Mouse (Mus musculus) kidney, postnatal 10 days (tissue): ENCODE data around the gene Prr36.

Source experiments
- DNase-seq: peaks from one replicate; pipeline ENCODE4 v3.0.0; 2021; ENCODE audit warnings: mixed read lengths

Gene Prr36

DNA sequence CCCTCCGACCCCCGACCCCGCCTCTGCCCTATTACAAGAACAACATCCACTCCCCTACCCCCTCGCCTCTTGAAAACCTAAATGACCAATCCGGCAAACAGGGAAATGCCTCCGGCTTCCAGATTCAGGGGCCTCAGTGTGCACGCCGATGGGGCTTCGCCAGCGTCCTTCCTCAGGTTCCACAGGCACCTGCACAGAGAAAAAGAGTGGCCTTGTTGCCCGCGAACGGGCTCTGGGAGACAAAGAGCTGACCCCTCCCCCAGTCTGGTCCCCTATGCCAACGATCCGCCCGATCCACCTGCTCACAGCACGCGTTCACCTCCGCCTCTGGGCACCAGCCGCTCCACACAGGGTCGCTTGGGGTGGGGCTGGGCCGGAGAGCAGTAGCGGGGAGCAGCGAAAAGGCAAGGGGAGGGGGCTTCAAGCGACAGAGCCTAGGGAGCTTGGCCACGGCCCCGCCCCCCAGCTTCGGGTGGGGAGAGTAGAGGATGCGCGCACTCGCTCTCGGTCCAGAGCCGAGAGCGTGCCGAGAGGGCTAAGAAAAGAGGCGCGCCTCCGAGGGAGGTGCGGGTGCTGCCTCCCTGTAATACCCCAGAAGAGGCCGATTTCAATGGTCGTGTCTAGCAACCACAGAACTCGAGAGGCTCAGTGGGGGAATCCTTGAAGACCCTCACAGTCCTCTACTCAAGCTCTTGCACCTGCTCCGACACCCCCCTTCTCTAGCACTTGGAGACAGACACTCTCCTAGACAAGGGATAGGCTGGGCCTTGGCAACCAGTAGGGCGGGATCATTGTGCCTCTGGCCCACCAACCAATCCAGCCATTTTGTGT is at the start of gene Prr36:
Gene Prr36 (minus strand): TSS at position 669 of the 831 bp plus-strand sequence.
- DNase-seq, result peak; percentile 38

DNA sequence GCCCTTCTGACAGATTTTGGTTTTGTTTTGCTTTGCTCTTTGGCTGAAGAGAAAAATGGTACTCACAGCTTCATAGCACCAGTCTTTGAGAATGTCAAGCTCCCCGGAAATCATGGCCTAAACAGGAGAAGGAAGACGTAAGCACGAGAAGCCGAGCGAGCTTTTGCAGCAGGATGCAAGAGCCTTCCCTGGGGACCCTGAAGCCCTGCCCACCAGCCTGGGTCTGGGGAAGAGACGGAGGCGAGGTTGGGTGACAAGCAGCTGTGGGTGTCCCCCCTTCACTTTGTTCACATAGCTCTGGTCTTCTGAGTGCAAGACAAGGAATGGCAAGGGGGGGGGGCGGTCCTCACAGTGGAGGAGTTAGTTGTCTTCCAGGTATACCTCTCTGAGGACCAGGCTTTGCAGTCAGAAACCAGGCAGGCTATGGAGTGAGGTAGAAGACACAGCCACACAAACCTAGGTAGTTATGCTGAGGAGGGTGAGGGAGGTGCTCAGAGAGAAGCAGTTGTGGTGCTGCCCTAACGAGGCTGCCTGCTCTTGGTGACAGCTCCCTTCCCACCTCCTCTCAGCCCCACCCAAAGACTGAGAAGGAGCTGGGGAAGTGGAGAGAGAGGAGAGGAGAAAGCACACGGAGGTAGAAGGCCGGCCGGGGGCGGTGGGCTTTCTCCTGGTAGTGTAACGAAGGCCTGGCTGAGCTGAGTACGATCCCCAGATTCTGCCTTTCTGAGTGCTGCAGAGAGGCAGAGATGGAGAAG is 48.1 kb upstream of the Prr36 start:
- peak; percentile 4 for DNase-seq

DNA sequence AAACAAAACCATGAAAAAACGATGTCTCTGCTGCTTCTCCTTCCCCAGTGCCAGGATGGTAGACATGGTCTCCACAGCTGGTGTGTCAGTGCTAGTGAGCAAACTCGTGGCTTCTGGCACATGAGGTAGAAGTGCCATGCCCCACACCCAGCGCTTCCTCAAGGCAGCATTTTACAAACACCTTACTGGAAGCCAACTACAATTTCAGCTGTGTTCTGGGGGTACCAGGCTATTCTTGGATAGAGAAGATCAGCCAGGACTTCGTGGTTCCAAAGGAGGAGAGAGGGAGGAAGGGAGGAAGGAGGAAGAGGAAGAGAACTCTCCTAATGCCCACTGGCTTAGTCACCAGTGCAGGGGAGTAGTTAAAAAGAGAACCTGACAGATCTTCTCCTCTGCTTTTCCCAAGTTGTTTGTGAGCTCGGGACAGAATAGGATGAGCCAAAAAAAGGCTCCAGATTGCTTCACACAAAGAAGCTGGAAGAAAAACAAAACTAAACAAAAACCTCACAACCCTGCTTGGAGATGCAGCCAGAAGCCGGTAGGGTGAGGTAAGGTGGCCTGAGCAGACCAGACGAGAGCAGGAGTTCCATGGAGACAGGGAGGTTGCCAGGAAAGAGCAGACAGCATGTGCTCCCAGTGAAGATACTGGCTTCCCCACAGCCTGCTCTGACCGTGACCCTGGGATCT is 46.0 kb upstream of the Prr36 start:
- DNase-seq, result peak; percentile 3

DNA sequence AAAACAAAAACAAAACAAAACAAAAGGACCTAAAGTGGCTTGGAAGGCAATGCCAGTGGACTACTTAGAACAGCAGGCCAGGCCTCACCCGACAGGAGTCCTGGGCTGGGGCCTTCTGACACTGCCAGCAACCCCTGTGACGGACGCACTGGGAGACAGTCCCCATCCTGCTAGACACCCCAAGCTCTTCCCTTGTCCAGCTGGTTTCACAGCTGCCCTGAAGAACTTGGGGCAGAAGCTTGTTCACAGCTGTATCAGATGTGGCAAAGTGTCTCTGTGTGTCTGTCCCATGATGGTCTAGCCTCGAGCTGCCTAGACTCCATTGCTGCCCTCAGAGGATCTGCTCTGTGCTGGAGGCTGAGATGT is 42.5 kb upstream of the Prr36 start:
- DNase-seq, result peak; percentile 9

DNA sequence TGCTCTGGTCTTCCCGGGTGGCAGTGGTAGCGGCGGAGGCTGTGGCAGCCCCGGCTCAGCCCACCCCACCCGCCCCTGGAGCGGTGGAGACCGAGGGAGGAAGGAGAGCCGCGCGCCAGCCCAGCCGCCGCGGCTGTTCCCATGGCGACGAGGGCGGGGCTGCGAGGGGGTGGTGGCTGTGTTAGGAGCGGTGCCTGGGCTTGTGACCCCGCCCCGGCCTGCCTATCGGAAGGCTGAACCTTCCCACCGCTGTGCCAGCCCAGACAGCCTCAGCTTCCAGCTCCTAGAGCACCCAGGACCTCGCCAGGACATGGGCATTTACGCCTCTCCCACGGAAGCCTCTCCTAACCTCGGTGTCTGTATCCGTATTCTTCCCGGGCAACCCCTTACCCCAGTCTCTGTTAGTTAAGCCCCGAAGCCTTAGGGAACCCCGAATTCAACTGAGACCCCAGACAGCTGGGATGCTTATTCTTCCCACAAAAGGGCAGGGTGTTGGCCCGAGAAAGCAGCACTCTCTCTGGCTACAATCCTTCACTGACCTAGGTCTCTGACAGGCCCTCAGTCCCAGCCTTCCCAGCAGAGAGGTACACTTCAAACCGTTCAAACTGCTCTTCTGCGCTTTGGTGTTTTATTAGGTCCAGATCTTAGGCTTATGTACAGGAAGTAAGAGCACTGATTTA is 42.0 kb upstream of the Prr36 start, which contains the start of gene Ctxn1:
Gene Ctxn1 (minus strand): TSS at position 150 of the 680 bp plus-strand sequence.
- peak; percentile 98 for DNase-seq

DNA sequence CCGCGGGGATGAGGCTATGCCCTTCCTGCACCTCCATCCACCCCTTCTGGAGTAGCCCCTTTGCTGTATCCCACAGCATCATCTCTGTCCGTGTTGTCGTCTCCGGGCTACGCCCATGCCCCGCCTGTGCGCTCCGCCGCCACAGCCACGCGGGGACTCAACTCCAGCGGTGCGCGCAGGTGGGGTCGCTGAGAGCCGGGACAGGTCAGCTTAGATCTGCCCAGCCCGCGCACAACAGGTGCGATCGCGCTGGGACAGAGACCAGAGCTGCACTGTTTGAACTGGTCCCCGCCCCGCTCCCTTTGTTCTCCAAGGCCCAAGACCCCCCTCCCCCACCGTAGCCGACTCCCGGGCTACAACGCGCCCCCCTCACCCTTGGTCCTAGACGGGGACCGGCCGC is 41.4 kb upstream of the Prr36 start:
- no peak for DNase-seq

DNA sequence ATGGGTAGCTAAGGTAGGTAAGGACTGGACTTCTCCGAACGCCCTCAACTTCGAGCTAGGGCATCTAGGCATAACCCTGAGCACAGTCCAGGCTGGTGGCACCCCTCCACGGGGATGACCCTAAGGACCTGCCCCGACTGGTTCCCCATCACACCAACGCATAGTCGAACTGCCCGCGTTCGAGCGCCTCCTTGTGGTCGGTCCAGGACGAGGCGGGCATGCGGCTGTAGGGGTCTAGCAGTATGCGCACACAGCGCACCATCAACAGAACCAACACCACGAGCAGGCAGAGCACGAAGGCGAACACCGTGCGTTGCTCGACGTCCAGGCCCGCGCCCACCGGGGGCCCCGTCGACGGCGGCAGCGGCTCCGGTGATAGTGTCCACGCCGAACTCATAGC is 41.0 kb upstream of the Prr36 start:
- DNase-seq, result peak; percentile 87

DNA sequence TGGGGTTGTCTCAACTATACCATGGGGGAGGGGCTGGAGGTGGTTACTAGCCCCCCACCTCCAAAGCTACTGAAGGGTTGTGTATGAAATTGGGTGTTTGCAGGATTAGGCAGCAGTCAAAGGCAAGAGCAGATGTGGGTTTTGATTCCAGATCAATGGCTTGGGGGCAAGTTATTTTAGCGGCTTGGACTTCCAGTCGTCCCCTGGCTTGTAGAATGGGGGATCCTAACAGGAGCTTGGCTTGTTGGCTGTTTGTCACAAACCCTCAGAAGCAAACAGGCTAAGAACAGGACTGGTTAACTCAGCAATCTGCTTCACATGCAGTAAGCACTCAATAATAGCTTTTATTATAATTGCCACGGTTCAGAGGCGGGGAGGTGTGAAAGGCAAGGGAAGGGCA is 40.1 kb upstream of the Prr36 start:
- DNase-seq, result no peak

DNA sequence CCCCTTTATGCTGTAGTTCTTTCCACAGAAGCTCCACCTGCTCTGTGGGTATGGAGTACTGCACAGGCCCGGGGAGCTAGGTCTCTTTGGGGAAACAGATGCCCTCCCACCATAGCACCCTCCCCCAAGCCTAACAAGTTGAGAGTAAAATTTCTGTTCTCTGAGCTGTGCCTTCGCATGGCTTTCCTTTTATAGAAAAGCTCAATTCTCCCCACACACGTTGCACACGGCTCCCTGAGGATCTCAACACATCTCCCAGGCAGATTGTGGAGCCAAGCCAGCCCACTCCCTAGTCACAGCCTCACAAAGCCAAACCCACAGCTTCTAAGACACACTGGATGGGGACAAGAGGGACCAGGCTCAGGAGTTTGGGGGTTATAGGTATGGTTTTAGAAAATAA is 39.7 kb upstream of the Prr36 start:
- peak; percentile 12 for DNase-seq

DNA sequence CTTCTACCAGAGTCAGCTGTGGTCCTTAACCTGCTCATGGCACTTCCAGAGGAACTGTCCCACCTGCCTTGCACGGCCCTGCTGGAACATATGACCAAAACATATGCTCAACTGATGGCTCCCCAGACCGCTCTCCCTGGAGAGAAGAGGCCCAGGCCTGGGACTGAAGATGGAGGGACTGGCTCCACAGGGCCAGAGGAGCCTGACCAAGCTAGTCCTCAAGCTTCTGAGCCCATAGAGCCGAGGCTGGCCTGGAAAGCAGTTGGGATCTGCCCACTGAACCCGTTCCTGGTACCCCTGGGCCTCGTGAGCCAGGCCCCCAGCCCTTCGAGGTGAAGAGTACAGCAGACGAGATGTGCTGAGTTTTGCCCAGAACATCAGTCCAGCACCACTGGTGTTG is 38.2 kb upstream of the Prr36 start:
- peak; percentile 4 for DNase-seq

DNA sequence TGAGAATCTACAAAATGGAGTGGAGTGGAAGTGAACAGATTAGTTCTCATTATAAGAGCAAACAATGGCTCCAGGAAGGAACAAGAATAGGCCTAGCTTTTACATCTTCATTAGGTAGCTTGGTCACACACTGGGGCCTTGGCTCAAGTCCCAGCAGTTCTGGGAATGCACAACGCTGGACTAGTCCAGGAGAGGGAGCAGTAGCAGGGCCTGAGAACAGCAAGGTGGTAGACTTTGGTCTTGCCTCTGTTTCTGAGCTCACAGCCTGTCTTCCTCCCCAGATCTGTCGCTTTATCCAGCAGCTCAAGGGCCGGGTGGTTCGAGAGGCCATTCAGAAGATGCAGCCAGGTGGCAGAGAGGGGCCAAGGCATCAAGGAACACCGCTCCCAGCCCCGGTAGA is 36.7 kb upstream of the Prr36 start:
- peak; percentile 81 for DNase-seq

DNA sequence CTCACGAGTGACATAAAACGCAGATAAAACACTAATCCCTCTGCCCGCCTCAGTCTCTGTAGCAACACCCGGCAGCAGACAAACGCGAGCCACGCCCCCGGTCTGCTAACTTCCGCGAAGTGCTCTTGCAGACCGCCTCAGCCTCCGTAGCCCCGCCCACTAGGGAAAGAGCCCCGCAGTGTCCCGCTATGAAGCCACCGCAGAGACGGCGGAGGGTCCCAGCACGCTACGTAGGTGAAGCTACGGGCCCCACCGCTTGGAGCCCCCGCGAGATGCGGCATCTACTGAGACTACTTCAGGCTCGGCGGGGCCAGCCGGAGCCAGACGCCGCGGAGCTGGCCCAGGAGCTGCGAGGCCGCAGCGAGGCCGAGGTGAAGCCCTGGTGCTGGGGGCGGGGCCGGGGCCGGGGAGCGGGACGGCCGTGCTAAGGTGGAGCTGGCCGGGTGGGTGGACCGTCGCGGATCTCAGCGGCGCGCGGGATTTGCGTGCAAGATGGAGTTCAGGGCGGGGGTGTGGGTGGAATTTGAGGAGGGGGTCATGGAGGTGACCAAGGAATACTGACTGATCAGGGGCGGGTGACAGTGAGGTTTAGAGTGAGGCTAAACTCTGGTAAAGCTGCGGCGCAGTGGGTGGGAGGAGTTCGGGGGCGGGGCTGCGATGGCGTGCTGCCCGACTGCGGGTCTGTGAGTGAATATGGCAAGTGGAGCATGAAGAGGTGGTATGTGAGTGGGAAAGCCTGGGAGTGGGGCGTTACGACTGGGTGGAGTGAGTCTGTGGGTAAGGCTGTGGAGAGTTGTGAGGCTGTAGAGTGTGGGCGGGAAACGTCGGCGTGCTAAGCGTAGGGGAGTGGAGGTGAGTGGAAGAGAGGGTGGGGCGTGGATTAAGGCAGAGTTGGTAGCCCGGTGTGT is 35.9 kb upstream of the Prr36 start, which contains the start of gene Snapc2:
Gene Snapc2 (plus strand): TSS at position 147 of the 908 bp plus-strand sequence.
- peak; percentile 99 for DNase-seq

DNA sequence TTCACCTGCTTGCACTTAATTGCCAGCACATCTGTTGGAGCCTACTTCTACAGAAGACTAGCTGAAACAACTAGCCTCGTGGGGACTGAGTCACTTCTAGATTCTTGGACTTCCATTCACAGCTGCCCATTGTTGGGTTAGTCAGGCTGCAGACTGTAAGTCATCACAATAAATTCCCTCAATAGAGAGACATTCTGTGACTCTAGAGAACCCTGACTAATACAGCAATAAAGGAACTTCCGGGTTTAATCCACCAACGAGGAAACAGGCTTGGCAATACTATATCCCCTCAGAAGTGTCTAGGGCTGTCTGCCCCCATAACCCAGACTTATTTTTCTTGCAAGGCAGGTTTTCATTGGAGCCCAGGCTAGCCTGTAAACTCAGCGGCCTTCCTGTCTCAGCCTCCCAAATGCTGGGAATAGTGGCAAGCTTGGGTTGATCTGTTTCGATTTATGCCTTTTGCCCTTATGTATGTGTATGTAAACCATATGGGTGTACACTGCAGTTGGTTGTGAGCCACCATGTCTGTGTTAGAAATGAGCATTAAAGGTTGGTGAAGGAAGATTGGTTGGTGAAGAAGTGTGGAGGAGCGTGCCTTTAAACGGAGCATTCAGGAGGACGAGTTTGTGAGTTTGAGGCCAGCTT is 35.0 kb upstream of the Prr36 start:
- no peak for DNase-seq

DNA sequence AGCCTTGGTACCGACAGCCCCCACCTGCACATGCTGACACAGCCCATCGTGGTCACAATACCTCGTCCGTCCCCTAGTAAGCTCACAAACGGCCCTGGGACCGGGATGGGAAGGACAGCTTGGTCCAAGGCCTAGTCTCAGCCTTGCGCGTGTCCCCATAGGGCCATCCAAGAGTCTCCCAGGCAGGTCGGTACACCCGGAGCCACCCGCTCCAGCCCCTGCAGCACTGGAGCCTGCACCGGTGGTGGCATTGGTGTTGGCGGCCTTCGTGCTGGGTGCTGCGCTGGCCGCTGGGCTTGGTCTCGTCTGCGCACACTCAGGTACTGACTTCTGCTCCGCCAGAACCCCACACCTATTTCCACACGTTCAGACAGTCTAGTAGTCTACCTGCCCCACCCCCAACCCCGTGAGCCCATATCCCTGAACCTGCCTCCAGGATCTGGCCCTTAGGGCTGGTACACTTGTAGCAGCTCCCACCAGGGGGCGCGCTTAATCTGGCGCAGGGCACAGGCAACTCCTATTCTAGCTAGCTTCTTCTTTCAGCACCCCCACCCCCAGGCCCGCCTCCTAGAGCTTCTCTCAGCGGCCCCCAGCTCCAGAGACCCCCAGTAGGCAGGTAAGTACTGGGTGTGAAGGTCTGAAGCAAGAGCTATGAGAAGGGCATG is 33.2 kb upstream of the Prr36 start:
- DNase-seq, result peak; percentile 92

DNA sequence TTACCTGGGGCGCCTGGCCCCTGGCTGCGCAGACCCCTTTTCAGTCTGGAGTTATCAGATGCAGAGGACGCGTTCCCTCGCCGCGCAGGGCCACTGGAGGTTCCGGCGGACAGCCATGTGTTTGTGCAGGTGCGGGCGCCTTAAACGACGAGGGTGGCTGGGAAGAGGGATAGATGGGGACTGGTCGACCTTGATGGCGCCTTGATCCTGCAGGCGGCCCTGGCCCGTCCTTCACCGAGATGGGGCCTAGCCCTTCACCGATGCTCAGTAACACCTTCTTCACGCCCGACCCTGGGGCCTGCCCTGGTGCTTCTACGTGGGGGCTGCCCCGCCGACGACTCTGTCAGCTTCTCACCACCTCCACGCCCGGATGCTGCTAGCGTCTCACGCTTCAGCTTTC is 32.0 kb upstream of the Prr36 start:
- DNase-seq, result peak; percentile 63

DNA sequence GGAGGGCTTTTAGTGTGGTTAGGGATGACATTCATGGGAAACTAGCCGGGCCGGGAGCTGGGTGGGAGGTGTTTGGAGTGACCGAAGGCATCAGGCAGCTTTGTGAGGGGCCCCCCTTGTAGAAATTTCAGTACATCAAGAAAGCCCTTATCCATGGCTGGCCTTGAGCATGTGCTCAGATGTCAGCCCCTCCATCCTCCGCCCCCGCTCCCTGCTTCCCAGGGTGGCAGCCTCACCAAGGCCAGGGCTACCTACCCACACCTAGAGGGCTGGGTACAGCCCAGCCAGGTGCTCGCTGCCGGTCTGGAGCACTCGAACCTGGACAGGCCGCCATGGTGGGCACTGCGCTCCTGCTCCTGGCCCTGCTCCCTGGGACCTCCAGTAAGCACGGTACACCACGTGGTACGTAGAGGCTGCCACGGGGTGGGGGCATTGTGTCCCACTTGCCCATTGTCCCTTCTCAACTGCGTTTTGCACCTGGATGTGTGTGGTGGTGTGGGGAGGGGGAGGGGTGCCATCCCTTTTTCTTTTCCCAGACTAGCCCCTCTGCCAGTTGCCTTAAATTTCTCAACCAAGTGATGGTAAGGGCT is 30.8 kb upstream of the Prr36 start, which contains the start of gene Tgfbr3l:
Gene Tgfbr3l (plus strand): TSS at position 264 of the 590 bp plus-strand sequence.
- DNase-seq, result no peak

DNA sequence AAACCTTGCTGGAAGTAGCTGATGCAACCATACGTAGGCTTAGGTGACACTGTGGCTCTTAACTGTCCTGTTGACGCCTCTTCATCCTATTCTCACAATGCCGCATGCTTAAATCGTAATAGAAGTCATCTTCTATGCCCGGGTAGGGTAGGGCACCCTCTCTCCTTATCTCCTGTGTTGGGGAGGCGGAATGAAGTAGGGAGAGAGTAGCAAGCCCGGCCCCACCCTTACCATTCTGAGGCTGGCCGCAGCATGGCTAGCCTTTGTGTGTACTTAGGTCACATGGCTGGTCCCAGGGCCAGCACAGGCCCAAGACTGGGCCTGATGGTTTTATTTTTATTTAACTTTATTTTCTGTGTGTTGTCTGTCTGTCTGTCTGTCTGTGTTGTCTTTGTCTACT is 30.0 kb upstream of the Prr36 start:
- no peak for DNase-seq

DNA sequence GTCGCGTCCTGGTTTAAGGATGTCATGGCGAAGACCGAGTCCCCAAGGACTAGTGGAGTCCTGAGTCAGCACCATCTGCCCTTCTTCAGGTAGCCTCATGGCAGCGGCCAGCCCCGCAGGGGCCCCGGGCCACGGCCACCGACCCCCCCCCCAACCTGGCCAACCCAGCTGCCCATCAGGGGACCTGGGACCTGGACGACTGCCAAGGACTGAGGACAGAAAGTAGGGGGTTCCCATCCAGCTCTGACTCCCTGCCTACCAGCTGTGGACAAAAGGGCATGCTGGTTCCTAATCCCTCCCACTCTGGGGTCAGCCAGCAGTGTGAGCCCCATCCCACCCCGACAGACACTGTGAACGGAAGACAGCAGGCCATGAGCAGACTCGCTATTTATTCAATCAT is 28.5 kb upstream of the Prr36 start:
- DNase-seq, result no peak

DNA sequence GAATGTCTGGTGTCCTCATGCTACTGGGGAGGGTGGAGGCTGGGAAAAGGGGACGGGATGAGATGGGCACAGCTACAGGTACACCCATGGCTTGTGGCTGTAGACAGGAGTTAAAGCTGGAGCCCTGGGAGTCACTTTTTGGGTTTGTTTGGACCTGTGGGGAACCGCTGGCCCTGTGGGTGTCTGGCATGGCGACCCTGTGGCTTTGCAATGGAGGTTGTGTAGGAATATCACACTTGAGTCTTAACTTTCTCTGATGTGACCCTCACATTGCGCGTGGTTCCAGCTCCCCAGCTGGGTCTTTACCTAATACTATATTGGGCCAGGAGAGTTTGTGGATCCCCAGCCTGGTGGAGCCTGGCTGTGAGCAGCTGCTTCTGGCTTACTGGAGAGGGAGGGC is 27.8 kb upstream of the Prr36 start:
- no peak for DNase-seq
